Mouse (Mus musculus): ENCODE measurements around the gene Chrd.
A peak's percentile ranks its signal among the peaks of the same experiment; 100 is the strongest.

The Chrd gene

DNA sequence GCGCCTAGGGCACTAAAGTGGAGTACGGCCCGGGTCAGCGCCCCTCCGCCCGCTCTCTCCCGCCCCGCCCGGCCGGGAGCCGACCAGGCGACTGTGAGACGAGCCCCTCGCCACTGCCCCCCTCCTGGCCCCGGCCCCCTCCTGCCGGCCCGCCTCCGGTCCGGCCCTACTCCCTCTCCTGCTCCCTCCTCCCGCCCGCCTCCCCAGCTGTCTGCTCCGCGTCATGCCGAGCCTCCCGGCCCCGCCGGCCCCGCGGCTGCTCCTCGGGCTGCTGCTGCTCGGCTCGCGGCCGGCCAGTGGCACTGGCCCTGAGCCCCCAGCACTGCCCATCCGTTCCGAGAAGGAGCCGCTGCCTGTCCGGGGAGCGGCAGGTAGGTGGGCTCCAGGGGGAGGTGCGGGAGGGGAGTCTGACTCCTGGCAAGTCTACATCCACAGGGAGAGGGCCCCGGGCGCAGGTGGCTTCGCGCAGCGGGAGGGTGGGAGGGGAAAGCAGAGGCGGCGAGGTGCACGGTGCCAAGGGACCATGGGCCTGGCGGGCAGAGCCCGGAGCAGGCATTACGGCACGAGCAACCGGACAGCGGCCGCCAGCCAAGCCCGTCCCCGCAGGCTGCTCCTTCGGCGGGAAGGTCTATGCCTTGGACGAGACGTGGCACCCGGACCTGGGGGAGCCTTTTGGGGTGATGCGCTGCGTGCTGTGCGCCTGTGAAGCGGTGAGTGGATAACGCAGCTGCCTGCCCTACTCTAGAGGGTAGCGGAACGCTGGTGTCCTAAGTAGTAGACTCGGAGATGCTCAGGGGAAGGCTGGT, at the start of gene Chrd:
Chrd (plus strand) TSS at position 203 of the 806 bp plus-strand sequence.
- DNase-seq (ENCODE audit: low spot score) = peak; percentile 73

GRCm38 (mm10) chr16:20690774-20691173, 42.2 kb upstream of the Chrd start:
- no peak for DNase-seq (ENCODE audit: low spot score)

DNA sequence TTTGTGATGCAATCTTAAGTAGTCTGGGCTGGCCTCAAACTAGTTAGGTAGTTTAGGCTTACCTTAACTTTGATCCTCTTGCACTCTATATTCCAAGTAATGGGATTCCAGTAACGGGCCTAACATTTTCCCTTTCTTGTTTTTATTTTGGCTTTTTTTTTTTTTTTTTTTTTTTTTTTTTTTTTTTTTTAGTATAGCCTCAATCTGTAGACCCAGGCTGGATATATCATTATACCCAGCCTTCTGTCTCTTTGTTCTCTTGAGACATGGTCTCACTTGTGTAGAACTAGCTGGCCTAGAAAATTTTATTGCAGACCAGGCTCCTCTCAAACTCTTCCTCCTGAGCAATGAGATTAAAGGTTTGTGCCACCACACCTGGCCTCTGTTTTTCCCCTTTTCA, 41.3 kb upstream of the Chrd start:
- no peak for DNase-seq (ENCODE audit: low spot score)

- no peak for DNase-seq (ENCODE audit: low spot score)
These were observed 40.5 kb upstream of the Chrd start for GRCm38 (mm10) chr16:20692241-20692965.

GRCm38 (mm10) chr16:20693111-20693701, 39.7 kb upstream of the Chrd start, which contains the start of gene Fam131a:
Gene Fam131a, plus strand, starts transcription at chr16:20693241.
- peak; percentile 86 for DNase-seq (ENCODE audit: low spot score)

DNA sequence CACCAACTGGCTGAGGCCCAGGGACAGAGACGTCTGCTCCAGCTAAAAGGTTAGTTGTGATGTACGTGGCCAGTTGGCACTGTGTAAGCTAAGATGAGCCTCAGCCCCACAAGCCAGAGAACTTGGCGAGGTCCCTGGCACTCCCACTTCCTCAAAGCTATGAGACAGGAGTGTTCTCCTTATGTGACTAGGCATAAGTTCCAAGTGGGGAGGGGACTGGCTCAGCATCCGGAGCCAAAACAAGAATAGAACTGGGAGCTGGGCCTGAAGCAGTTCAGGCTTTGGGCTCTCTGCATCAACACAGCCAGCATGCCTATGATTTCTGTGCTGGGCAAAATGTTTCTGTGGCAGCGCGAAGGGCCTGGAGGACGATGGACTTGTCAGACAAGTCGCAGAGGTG, 38.1 kb upstream of the Chrd start:
- peak; percentile 50 for DNase-seq (ENCODE audit: low spot score)

DNA sequence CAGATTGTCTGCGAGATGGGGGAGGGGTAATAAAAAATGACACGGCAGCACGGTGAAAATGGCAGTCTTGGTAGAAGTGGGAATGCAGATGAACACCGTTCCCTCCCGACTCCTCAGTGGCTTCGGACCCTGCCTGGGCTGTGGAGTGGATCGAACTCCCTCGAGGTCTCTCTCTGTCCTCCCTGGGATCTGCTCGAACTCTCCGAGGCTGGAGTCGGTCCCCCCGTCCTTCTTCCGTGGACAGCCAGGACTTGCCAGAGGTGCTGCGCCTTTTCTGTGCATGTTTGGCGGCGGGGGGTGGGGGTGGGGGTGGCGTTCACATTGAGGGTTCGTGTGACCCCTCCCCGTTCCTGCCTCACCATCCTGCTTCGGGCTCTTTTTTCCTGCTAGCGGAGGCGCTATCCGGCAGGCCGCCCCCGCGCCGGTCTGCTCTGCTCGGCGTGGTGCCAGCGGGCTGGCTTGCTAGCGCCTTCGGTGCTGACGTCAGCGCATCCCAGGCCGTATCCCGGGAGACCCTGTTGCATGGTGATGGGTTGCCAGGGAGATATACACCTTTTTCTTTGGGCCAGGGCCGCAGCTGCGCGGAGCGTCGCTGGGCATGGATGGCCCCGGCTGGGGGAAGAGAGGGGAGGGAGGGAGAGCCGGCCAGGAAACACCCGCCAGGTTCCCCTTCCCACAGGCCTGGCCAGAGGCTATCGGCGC, 37.2 kb upstream of the Chrd start:
- DNase-seq (ENCODE audit: low spot score) = peak; percentile 76

DNA sequence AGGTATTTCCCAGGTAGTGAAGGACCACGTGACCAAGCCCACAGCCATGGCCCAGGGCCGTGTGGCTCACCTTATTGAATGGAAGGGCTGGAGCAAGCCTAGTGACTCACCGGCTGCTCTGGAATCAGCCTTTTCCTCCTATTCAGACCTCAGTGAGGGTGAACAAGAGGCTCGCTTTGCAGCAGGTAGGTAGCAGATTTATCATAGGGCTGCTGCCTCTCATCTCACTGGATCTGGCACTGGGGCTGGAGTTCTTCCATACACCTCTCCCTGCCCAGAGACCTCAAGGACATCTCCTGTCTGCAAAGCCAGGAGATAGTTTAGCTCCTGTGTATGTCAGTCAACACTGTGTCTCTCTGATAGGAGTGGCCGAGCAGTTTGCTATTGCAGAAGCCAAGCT, 33.7 kb upstream of the Chrd start:
- no peak for DNase-seq (ENCODE audit: low spot score)

DNA sequence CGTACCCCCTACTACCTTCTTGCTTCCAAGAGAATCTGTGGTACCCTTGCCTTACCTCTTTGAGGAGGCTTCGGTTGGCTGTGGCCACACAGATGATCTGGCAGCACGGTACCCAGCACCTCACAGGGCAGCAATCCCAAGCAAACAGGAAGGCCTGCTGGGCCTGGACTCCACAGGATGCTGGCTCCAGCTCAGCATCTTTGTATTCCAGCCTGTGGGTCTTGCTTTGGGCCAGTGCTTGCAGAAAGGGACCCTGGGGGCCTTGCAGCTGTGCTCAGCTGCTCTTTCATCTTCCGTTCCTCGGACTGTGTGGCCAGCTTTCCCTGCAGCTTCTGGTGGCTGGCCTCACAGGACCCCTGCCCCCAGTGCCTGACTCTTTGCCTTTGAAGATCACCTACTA, 32.9 kb upstream of the Chrd start:
- no peak for DNase-seq (ENCODE audit: low spot score)

DNA sequence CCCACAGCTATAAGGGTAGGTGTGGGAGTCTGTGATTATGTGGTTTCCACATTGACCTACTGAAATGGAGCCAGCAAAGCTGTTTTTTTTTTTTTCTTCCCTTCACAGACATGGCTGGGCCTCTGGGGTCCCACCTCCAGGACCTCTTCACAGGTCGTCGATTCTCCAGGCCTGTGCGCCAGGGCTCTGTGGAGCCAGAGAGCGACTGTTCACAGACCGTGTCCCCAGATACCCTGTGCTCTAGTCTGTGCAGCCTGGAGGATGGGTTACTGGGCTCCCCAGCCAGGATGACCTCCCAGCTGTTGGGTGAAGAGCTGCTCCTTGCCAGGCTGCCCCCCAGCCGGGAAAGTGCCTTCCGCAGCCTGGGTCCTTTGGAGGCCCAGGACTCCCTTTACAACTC, 31.6 kb upstream of the Chrd start:
- no peak for DNase-seq (ENCODE audit: low spot score)

- DNase-seq (ENCODE audit: low spot score) = no peak
These were observed 31.0 kb upstream of the Chrd start for GRCm38 (mm10) chr16:20701729-20702521.

DNA sequence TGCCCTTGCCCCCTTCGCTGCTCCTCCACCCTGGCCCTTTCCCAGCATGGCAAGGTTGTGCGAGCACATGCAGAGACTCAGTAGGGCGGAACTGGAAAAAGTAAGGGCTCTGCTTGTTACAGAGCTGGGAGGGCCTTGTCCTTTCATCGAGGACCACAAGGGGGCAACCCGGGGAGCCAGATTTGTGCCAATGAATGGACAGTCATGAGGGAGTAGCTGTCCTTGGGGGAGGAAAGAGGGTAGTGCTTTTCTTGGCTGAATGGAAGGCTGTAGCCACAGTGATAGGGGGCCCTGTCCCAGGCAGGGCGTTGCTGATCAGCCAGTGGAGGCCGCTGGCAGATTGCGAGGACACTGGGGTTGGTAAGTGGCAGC, 30.4 kb upstream of the Chrd start:
- DNase-seq (ENCODE audit: low spot score) = peak; percentile 74

DNA sequence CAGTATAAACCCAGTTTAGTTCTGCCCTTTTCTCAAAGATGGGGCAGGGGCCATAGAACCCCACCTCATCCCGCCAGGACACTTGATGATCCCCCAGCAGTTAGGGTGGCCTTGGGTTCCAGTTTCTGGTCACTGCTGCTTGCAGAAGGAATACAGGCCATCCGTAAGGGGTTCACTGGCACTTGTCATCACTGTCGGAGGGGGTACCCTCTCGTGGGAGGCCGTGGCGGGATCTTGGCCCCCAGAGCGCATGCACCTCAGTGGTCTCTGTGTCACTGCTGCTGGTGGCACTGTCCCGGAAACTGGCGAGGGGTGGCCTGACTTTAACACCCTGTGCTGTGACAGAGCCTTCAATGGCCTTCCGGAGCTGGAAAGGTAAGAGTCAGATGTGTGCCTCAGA, 29.9 kb upstream of the Chrd start:
- DNase-seq (ENCODE audit: low spot score) = no peak

- DNase-seq (ENCODE audit: low spot score) = no peak
These were observed 29.1 kb upstream of the Chrd start for GRCm38 (mm10) chr16:20703699-20704400.

GRCm38 (mm10) chr16:20705786-20706185, 27.1 kb upstream of the Chrd start:
- DNase-seq (ENCODE audit: low spot score) = no peak

GRCm38 (mm10) chr16:20706407-20707055, 26.4 kb upstream of the Chrd start:
- no peak for DNase-seq (ENCODE audit: low spot score)

DNA sequence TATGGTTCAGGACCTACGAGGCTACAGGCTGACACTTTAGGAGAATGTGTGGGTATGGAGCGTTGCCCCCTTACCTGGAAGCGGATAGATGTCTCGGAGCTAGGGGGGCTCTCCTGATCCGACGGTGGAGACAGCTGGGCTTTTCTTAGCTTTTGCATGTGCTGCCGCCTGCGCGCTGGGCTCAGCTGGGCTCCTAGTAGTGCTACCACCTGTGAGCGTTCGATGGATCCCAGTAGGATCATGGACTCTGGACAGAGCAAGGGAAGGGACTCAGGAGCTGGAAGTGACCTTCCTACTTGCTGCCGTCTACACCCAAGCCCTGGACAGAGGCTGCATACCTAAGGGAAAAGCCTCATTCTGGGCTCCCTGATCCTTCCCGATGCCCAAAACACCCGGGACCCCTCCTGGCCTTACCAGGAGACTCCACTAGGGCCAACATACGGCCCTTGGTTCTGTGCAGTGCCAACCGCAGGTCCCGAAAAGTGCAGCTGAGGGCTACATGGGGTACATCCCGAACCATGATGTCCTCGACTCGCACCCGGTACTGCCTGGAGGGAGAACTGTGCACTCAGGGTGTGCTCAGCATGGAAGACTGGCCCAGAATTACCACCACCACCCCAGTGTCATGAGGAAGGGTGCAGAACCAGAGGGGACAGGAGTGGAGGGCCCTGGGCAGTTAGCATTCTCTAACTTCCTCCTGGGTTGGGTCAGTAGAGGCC, 24.5 kb upstream of the Chrd start:
- no peak for DNase-seq (ENCODE audit: low spot score)

GRCm38 (mm10) chr16:20708939-20709734, 23.8 kb upstream of the Chrd start:
- DNase-seq (ENCODE audit: low spot score) = no peak

DNA sequence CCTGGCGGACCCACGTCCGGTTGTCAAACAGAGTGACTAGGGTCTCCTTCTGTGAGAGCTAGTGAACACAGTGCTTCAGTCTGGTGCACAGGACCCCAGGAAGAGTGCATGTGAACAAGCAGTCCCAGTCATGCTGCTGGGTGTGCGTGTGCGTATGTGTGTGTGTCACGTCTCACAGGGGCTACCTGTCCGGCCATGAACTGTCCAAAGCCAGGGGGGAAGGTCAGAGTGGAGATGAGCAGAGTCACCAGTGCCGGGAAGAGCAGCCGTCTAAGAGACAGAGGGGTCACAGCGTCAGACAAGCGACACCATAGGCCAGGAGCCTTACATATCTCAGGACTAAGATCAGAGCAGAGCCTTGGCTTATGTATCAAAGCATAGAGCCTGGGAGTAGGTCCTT, 22.6 kb upstream of the Chrd start:
- no peak for DNase-seq (ENCODE audit: low spot score)

All from urinary bladder, postnatal 14 days (tissue).